Mouse (Mus musculus): ENCODE measurements around the gene Prkn. TPM values are rescaled to one million over a fixed set of nuclear protein-coding genes. Genes with fewer than 3 reads are reported as not detected.

Gene Prkn
- total RNA-seq, 1 experiment, result 1.7 TPM

DNA sequence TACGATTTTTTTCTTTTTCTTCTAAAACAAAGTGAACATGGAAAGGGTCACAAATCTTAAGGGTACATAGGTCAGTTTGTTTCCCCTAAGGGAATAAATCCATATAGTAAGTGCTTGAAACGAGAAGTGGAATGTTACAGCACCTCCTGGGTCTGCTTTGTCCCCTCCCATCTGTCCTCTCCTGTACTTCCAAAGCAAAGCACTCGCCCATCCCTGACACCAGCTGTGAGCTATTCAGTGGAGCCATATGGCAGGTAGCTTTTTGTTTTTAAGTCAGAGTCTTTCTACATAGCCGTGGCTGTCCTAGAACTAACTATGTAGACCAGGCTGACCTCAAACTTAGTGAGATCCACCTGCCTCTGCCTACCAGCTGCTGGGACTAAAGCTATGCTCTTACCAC, 1266.1 kb downstream of the Prkn start:
- H3K4me1 ChIP-seq (ENCODE audit: control insufficient read depth in 2 of 2, insufficient read depth in 2 of 2, low read length in 2 of 2, poor library complexity in 1 of 2), result peaks cover 6 to 9% of the 10 kb centered on the region in 2 experiments; a peak in 3 of 4 replicates
- in situ Hi-C loops (cut with MboI; ENCODE audit: low sequenced_read_pairs in 2 of 2, unreplicated experiment in 2 of 2), result loop anchor here in 1 of 2 experiments (10.0 kb wide), 1 partner anchor 99 kb away; no protein-coding TSS in a partner anchor
- no peak overlapping the region for H3K4me3 ChIP-seq (ENCODE audit: insufficient read depth in 1 of 2, low read depth in 1 of 2, low read length in 2 of 2, poor library complexity in 1 of 2, severe bottlenecking in 1 of 2)
- TF ChIP-seq ZNF384 (IDR thresholded peaks at IDR 0.05; ENCODE audit: low read depth, low read length) (no peak), ZC3H11A (IDR thresholded peaks at IDR 0.05; ENCODE audit: borderline replicate concordance, low read depth, low read length) (no peak), MAFK (IDR thresholded peaks at IDR 0.05; ENCODE audit: insufficient read depth, low read depth, low read length) (no peak), CHD2 (IDR thresholded peaks at IDR 0.05; ENCODE audit: low read depth, low read length) (no peak), HCFC1 (IDR thresholded peaks at IDR 0.05; ENCODE audit: borderline replicate concordance, insufficient read depth, low read length) (no peak)
- no peak overlapping the region for H3K9ac ChIP-seq (ENCODE audit: insufficient read depth, low read depth, low read length, poor library complexity, severe bottlenecking)
- DNase-seq (ENCODE audit: low read depth, low spot score), result no peak
- no peaks in the 10 kb centered on the region for H3K36me3 ChIP-seq (ENCODE audit: control insufficient read depth, insufficient read depth, low read length, poor library complexity, severe bottlenecking)
- no peaks in the 10 kb centered on the region for H3K9me3 ChIP-seq (ENCODE audit: control insufficient read depth, insufficient read depth, low read depth, low read length)
- no peak overlapping the region for H3K27ac ChIP-seq (ENCODE audit: insufficient read depth, low read depth, low read length, poor library complexity, severe bottlenecking)

Other genes starting within 250 kb of the Prkn start
- 0.27 TPM in 1 of 2 replicates, not detected in the other for gene Pacrg, start 73 bp upstream of the Prkn start, total RNA-seq (2012; rRNA removed)